Mouse (Mus musculus) lung, postnatal 0 days (tissue): ENCODE measurements around the gene Nuak1. TPM values are rescaled to one million over a fixed set of nuclear protein-coding genes. Genes with fewer than 3 reads are reported as not detected.

Experiments
- ATAC-seq: fragments of 200-750 bp; cut with Nextera tagmentation; 2 replicates; pipeline ENCODE4 v1.8.0; 2017; ENCODE audit warnings: moderate library complexity
- DNase-seq: peaks from one replicate; pipeline ENCODE4 v3.0.0-alpha.2; 2016; ENCODE audit warnings: low spot score
- H3K27ac ChIP-seq: fragments of 300-500 bp; sonication (generic); 2 replicates; pipeline ENCODE4 v1.5.1; 2014; ENCODE audit warnings: antibody characterized with exemption, mild to moderate bottlenecking, low read length, mixed read lengths
- H3K27me3 ChIP-seq: fragments of 300-500 bp; sonication (generic); replicated peaks from 2 replicates; pipeline ENCODE4 v1.6.1; 2014; ENCODE audit warnings: low read length, mixed read lengths; ENCODE audit not compliant: insufficient read depth
- H3K36me3 ChIP-seq: fragments of 300-500 bp; sonication (generic); 2 replicates; pipeline ENCODE4 v1.6.1; 2014; ENCODE audit warnings: low read length, mixed read lengths; ENCODE audit not compliant: insufficient read depth
- H3K4me1 ChIP-seq: fragments of 300-500 bp; sonication (generic); 2 replicates; pipeline ENCODE4 v1.6.1; 2014; ENCODE audit warnings: antibody characterized with exemption, low read depth, low read length, mixed read lengths; ENCODE audit not compliant: insufficient read depth
- H3K4me2 ChIP-seq: fragments of 300-500 bp; sonication (generic); replicated peaks from 2 replicates; pipeline ENCODE4 v1.6.1; 2014; ENCODE audit warnings: low read depth, mild to moderate bottlenecking, low read length, moderate library complexity, mixed read lengths
- H3K4me3 ChIP-seq: fragments of 300-500 bp; sonication (generic); 2 replicates; pipeline ENCODE4 v1.5.1; 2014; ENCODE audit warnings: low read depth, low read length
- H3K9ac ChIP-seq: fragments of 300-500 bp; sonication (generic); replicated peaks from 2 replicates; pipeline ENCODE4 v1.6.1; 2014; ENCODE audit warnings: low read depth, mild to moderate bottlenecking
- H3K9me3 ChIP-seq: fragments of 300-500 bp; sonication (generic); 2 replicates; pipeline ENCODE4 v1.6.1; 2016; ENCODE audit warnings: low read length, mixed read lengths
- CTCF ChIP-seq: IDR thresholded peaks from 2 replicates; pipeline ENCODE4 v1.5.1; 2016; ENCODE audit warnings: antibody characterized with exemption, mild to moderate bottlenecking
- EP300 ChIP-seq: IDR thresholded peaks from 2 replicates; pipeline ENCODE4 v1.6.1; 2016; ENCODE audit warnings: antibody characterized with exemption, mild to moderate bottlenecking, control low read depth
- WGBS: fragments of 180-500 bp; shearing (Covaris S2); extraction: QIAGEN DNeasy Blood & Tissue Kit; methylation state at CpG from one replicate; pipeline ENCODE4 v1.1.7; 2014; 5-methylcytosine and 5-hydroxymethylcytosine counted together
- polyA plus RNA-seq: library from polyadenylated mRNA; unstranded; fragments of >200 nt; fragmentation: Nextera tagmentation; extraction: Ambion mirVana; gene quantifications from 2 replicates; pipeline ENCODE4 v1.2.1, GENCODE M21; 2015

The Nuak1 gene
- polyA plus RNA-seq, 1 experiment from 2014 or later: 2.2 TPM

DNA sequence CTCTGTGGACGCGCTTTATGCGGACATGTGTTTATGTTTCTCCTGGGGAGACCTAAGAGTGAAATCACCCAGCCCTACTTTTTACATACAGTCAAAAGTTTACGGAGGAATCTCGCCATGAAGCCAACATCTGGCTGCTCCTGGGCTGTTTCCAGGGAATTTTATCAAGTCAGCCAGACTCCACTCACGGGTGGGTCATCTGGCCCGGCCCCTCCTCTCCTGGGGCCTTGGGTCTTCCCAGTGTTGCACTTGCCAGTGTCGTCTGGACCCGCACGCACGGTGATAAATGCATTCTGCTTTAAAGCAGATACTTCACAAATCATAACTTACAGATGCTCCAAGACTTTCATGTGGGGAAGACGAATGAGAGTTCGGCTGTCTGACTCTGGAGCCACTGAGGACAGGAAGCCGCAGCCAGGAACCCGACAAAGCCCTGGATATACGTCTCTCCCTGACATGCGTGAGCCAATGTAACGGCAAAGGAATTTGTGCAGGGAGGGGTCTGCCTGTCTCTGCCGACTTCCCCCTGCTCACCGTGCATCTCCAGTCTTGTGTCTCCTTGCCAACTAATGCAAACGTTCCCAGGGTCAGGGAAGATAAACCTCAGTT, 7.1 kb downstream of the Nuak1 start:
- WGBS: 43% methylated on average over 21 of the region's 21 CpGs
- TF ChIP-seq EP300: no peak
- no peak for TF ChIP-seq CTCF
- ATAC-seq: no peak
- Histone ChIP-seq H3K9me3 (no peaks in the 10 kb centered on the region), H3K4me2 (no peak overlapping the region), H3K36me3 (no peaks in the 10 kb centered on the region), H3K9ac (no peak overlapping the region), H3K4me3 (no peak overlapping the region), H3K27ac (no peak overlapping the region), H3K27me3 (no peaks in the 10 kb centered on the region), H3K4me1 (peaks cover 6% of the 10 kb centered on the region; the same call in 1 of the 2 replicates)
- no peak for DNase-seq

DNA sequence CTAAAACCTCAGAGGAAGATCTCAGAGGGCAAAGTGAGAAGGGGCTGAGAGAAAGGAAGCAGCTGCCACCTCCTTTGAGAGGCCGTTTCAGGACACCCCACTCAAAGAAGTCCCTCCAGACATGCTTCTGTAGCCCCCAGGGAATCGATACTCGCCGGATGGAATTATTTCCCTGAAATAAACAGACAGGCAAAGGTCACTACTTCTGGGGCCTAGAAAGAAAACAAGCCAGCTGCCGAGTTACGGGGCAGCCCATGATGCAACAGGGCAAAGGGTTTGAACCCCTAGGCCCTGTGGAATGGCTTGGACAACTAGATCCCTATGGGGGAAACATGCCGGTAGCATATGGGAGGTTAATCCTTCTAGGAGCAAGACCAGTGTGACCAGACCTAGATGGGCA, 16.0 kb downstream of the Nuak1 start:
- Histone ChIP-seq H3K9ac (0 out of 2 replicates have a peak overlapping the region, but pooled peaks have one; percentile 2), H3K4me1 (no peaks in the 10 kb centered on the region), H3K9me3 (no peaks in the 10 kb centered on the region), H3K4me3 (no peak overlapping the region), H3K27ac (no peak overlapping the region), H3K36me3 (no peaks in the 10 kb centered on the region), H3K4me2 (no peak overlapping the region), H3K27me3 (no peaks in the 10 kb centered on the region)
- peak; percentile 31; the same call in 1 of the 2 replicates for TF ChIP-seq EP300
- TF ChIP-seq CTCF: no peak
- DNase-seq: no peak
- ATAC-seq: peak; percentile 44
- WGBS: 45% methylated on average over 7 of the region's 7 CpGs

DNA sequence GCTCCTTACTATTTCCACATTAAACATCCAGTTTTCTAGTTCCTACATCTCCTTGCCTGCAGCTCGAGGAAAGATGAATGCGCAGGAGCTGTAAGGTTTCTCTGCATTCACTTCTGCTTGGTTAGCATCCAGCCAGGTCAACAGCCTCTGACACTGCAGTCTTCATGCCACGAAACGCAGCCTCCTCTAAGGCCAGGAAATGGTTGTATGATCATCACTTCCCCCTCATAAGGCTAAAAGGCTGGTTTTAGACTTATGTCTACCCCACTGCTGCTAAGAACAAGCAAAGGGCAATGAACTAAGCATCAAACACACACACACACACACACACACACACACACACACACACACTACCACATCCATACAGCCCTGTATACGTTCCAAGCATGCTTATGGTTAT, 16.5 kb downstream of the Nuak1 start:
- Histone ChIP-seq H3K9ac (no peak overlapping the region), H3K27me3 (no peaks in the 10 kb centered on the region), H3K27ac (no peak overlapping the region), H3K9me3 (no peaks in the 10 kb centered on the region), H3K4me3 (no peak overlapping the region), H3K4me2 (no peak overlapping the region), H3K4me1 (no peaks in the 10 kb centered on the region), H3K36me3 (no peaks in the 10 kb centered on the region)
- TF ChIP-seq EP300 (no peak), CTCF (no peak)
- DNase-seq (no peak), ATAC-seq (peak; percentile 25)
- WGBS: 59% methylated on average over 5 of the region's 5 CpGs

DNA sequence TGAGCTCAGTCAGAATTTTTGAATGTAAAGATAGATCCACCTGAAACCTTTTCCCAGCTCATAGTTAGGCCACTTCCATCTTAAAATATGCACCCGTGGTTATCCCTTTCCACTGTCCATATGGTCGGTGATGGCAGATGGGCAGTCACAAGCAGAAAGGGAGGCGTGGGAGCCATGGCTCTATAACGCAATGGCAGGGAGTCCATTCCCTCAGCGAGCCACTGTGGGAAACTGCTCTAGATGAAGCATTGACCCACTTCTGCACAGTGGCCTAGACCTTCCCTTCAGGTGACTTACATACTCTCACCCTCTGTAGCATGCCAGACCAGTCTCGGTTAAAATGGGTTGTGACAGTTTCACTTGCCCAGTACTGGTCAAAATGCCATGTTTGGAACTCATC, 19.8 kb downstream of the Nuak1 start:
- H3K4me2 ChIP-seq: no peak overlapping the region
- no peak for TF ChIP-seq CTCF
- TF ChIP-seq EP300: no peak
- ATAC-seq (no peak), DNase-seq (no peak)
- no peak overlapping the region for H3K9ac ChIP-seq
- no peak overlapping the region for H3K27ac ChIP-seq
- H3K4me3 ChIP-seq: no peak overlapping the region
- H3K4me1 ChIP-seq: 0 out of 2 replicates have a peak, but pooled peaks cover 2% of the 10 kb centered on the region
- no peaks in the 10 kb centered on the region for H3K36me3 ChIP-seq
- no peaks in the 10 kb centered on the region for H3K9me3 ChIP-seq
- H3K27me3 ChIP-seq: no peaks in the 10 kb centered on the region
- 97% methylated on average over 6 of the region's 6 CpGs for WGBS

DNA sequence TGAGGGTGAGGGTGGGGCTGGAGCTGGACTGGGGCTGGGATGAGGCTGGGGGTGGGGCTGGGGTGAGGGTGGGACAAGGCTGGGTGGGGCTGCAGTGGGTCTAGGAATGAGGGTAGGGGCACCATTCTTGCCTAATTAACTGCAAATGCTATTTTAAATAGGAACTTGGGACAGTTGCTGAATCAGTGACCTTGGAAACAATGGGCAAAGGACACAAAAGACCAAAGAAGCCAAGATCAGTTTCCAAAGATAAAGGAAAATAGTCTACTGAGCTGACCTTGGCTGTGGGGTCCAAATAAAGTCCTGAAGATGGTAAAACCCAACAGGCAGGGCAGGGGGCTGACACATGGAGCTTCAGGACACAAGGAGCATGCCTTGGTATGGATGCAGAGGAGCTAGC, 22.0 kb downstream of the Nuak1 start:
- Histone ChIP-seq H3K36me3 (no peaks in the 10 kb centered on the region), H3K27me3 (no peaks in the 10 kb centered on the region), H3K27ac (no peak overlapping the region), H3K4me1 (0 out of 2 replicates have a peak, but pooled peaks cover 2% of the 10 kb centered on the region), H3K4me2 (no peak overlapping the region), H3K9me3 (no peaks in the 10 kb centered on the region), H3K9ac (no peak overlapping the region), H3K4me3 (no peak overlapping the region)
- DNase-seq (no peak), ATAC-seq (no peak)
- TF ChIP-seq CTCF (no peak), EP300 (no peak)

DNA sequence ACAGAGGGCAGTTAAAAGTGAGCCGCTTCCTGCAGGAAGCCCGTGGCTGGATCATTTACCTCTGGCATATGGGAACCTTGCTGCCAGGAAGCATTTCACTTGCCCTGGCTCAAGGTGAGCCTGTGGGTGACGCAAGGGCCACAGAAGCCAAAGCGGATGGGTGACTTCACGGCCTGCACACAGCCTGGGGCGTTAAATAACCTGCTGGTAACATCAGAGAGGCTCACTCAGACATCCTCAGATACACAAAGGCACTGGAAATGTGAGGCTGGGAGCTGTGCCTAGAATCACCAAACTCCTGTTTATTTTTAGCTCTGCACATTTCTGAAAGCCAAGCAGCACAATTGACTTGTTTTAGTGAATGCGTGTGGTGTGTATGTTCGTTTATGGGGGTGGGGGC, 23.6 kb downstream of the Nuak1 start:
- no peak for ATAC-seq
- Histone ChIP-seq H3K4me2 (no peak overlapping the region), H3K4me3 (no peak overlapping the region), H3K27ac (no peak overlapping the region), H3K9me3 (no peaks in the 10 kb centered on the region), H3K36me3 (no peaks in the 10 kb centered on the region), H3K27me3 (no peaks in the 10 kb centered on the region), H3K4me1 (0 out of 2 replicates have a peak, but pooled peaks cover 2% of the 10 kb centered on the region), H3K9ac (no peak overlapping the region)
- DNase-seq: no peak
- TF ChIP-seq EP300 (no peak), CTCF (no peak)
- 62% methylated on average over 8 of the region's 8 CpGs for WGBS
